Mouse (Mus musculus): ENCODE measurements at regions not wholly inside any gene's neighbourhood (a gene's known extent, or its start where the extent isn't known, plus 50 kb on each side); places are given as distances from the start of the nearest gene placed in this dataset.
A peak's percentile ranks its signal among the peaks of the same experiment; 100 is the strongest.

DNA sequence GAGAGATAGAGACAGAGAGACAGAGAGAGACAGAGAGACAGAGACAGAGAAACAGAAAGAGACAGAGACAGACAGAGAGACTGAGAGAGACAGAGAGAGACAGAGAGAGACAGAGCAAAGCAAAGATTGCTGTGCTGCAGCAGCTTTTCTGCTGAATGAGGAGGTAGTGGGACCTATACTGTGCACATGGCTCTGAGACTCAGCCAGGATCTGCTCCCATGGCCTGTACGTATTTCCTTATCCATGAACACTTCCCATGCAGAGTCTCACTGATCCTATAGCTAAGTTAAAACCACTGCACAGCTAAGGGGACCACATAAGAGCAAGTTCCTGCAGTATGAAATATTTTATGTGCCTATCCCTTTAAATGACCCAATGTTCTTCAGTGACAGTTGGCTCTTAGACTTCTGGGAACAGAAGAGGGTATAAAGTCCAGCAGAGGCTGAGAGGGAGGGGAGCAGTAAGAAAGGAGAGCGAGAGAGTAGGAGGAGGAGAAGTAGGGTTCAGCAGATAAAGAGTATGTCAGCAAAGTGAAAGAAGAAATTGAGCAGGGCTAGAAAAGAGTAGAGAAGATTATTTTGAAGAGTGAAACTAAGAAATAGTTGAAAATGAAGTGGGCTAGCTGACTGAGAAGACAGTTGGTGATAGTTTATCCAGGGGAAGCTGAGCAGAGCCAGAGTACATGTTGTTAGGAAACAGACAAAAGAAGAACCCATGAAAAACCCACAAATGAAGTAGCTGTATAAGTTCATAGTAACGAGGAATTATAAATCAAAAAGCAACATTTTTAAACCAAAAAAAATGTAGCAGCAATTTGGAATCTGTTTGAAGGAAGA lies 61.4 kb upstream of the Ptger2 start:
- DNase-seq, result peak; percentile 3

DNA sequence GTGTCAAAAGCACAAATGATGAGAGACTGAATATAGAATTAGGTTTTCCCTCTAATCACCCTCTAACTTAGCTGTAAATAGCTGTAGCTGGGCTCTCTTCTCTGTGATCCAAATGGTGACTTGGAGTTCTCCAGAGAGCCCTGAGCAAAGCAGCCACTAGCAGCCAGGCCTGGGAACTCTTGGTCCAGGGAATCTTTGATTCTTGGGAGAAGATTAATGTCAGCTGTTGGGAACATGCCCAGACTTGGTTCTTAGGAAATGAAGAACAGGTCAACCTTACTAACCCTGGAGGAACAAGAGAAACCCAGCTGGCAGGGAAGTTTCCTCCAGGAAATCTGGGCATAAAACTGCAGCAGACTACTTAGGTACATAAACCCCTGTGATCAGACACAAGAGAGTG lies 62.6 kb upstream of the Ptgdr start:
- peak in 1 of 2 experiments; percentile 2 for DNase-seq

DNA sequence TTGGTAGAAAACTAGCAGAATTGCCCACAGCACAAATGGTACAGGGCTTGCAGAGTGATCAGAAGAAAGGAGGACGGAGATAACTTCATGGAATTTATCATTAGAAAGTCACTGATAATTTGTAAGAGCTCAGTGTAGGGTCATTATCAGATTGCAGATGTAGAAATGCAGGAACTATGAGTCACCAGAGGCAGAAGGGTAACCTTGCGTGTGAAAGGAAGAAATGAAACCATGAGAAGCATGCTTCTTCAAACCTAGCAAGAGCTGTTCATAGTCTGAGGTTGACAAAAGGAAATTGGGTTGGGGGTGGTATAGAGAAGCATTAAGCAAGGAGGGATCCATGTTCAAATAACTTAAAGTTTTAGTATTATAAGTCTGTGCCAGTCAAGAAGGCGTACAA lies 60.2 kb upstream of the Ptgdr start:
- no peak for DNase-seq

DNA sequence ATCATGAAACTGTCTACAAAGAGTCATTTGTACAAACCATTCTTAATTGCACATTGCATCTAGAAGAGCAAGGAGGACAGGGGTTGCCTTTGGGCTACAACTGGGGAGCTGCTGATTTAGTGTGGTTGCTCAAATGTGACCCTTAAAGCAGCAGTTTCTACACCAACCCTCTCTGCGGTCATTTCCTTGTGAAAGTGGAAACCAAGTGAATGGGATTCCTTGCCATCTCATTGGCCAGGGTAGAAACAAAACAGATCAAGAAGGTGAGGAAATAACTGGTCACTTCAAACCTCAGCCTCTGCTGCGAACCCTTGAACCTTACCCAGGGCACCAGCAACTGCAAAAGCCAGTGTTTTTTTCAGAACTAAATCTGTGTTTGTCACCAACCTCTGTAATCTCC lies 56.5 kb upstream of the Ptgdr start:
- DNase-seq, result no peak

DNA sequence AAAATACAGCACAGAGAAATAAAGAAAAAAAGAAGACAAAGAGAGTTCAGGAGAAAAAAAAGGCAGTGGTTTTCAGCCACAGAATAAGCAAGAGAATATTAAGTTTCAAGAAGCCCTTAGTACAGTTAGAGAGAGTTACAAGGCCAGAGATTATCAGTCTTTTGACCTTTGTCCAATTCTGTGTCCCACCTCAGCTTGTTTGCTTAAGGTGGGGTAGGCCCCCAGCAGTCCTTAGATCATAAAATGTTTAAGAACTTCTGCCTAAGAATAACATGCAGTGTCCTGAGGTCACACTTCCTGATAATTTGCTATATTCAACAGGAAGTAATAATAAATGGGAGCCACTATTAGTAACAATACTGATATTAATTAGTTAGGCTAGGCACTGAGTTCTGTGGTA lies 53.6 kb upstream of the Ptgdr start:
- DNase-seq, result no peak

Measured in kidney, adult 8-10 months (tissue).